Mouse (Mus musculus) erythroblast, embryonic 14.5 days (primary cell): ENCODE measurements at regions not wholly inside any gene's neighbourhood (a gene's known extent, or its start where the extent isn't known, plus 50 kb on each side); places are given as distances from the start of the nearest gene placed in this dataset.

Experiments used
- GATA1 ChIP-seq: IDR thresholded peaks from 2 replicates; pipeline ENCODE4 v1.6.1; 2012; ENCODE audit warnings: low read length, inconsistent platforms, mixed read lengths
- TAL1 ChIP-seq: IDR thresholded peaks from 3 replicates; pipeline ENCODE4 v1.6.1; 2012; ENCODE audit warnings: low read length, inconsistent platforms, mixed read lengths

GRCm38 (mm10) chr3:143584692-143585603, 620.1 kb downstream of the Lmo4 start:
- TF ChIP-seq GATA1 = no peak
- no peak for TF ChIP-seq TAL1
